Mouse (Mus musculus): Measurements from ENCODE around the gene Bbs5.
"Not testable (repeated sequence)": the region's sequence is repeated elsewhere in the genome, so short reads cannot be mapped to it uniquely, and the experiment has no call there.

Bbs5 gene

GRCm38 (mm10) chr2:69669853-69670252 is 22.9 kb downstream of the Bbs5 start, which contains the start of gene Klhl41:
TSS of gene Klhl41 (plus strand) at chr2:69670120.
- no peak for DNase-seq (ENCODE audit: low spot score)

GRCm38 (mm10) chr2:69673723-69674122 is 26.8 kb downstream of the Bbs5 start:
- no peak for DNase-seq (ENCODE audit: low spot score)

- no peak for DNase-seq (ENCODE audit: low spot score)
Observed at GRCm38 (mm10) chr2:69675266-69675665, 28.3 kb downstream of the Bbs5 start.

DNA sequence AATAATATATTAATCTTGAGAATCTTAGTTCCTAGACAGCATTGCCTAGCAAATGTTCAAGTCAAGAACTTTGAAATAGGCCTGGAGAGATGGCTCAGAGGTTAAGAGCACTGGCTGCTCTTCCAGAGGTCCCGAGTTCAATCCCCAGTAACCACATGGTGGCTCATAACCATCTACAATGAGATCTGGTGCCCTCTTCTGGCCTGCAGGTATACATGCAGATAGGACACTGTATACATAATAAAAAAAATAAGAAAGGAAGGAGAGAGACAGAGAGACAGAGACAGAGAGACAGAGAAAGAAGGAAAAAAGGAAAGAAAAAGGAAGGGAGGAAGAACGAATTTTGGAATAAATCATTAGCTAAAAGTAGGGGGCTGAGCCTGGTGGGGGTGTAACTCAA is 29.7 kb downstream of the Bbs5 start:
- no peak for DNase-seq (ENCODE audit: low spot score)

- DNase-seq (ENCODE audit: low spot score) = not testable (repeated sequence)
Observed at GRCm38 (mm10) chr2:69677215-69677614, 30.2 kb downstream of the Bbs5 start.

DNA sequence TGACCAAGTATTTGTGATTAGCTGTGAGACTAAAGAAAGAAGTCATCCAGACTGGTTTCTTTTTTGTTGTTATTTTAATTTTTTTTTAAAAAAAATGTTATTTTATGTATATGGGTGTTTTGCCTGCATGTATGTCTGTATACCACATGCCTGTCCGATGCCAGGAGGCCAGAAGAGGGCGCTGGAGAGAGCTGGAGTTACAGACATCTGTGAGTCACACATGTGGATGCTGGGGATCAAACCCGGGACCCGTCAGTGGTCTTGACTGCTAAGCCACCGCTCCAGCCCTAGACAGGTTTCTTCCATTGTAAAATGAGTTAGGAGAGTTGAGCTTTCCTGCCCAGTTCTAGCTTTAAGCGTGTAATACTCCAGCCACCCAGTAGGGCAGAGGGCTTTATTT is 33.0 kb downstream of the Bbs5 start:
- no peak for DNase-seq (ENCODE audit: low spot score)

DNA sequence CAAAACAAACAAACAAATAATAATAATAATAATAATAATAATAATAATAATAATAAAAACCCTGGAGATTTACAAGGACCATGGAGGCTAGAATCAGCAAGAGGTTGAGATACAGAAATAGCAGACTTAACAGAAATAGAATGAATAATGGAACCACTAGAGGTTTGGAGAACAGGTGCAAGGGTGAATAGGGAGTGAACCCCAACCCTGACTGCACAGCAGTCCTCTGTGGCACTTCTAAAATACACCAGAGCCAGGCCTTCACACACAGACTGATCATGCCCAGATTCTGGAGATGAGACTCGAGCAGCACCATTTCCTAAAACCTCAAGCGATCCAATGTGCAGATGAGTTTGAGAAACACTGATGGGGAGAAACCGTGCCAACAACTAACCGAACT is 35.0 kb downstream of the Bbs5 start:
- DNase-seq (ENCODE audit: low spot score) = no peak

DNA sequence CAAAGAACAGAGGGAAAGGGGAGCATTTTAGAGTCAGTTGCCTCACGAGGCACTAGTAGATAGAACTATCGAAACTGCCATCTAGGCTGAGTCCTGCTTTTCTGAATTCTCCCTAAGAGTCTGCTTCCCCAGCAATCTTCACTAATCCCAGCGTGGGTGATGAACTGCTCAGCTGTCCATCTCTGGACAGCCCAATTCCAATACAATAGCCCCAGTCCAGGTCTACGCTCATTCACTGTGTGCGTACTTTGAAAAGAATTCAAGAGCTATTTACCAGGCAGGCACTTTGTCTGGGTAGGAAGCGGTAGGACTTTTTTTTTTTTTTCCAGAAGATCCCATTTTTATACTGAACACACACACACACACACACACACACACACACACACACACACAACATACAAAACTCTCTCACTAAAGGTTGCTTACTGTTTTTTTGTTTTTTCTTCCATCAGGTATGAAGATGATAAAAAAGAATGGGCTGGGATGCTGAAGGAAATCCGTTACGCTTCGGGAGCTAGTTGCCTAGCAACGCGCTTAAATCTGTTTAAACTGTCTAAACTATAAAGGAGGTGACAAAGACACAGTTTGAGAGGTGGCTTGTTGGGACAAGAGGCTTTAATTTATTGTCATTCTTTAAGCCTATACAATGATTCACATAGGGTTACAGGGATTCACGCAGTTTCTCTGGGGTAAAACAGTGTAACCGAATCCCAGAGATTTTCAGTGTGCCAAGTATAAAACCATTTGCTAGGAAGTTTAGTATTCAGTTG is 36.2 kb downstream of the Bbs5 start:
- peak; percentile 55 for DNase-seq (ENCODE audit: low spot score)

- no peak for DNase-seq (ENCODE audit: low spot score)
Observed at GRCm38 (mm10) chr2:69684488-69684887, 37.5 kb downstream of the Bbs5 start.

DNA sequence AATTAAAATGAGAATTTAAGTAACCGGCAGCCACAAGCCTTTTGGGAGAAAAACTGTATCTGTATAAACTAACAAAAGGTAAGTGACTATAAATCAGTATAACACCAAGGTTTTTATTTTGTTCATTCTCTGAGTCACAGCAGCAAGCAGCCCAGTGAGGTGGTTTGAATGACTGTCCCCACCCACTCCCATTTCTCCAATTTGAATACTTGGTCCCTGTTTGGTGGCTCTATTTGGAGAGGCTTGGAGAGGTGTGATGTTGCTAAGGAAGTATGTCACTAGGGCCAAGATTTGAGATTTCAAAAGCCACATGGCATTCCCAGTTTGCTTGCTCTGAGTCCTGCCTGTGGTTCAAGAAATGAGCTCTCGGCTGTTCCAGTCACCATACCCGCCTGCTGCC is 43.2 kb downstream of the Bbs5 start:
- DNase-seq (ENCODE audit: low spot score) = no peak

DNA sequence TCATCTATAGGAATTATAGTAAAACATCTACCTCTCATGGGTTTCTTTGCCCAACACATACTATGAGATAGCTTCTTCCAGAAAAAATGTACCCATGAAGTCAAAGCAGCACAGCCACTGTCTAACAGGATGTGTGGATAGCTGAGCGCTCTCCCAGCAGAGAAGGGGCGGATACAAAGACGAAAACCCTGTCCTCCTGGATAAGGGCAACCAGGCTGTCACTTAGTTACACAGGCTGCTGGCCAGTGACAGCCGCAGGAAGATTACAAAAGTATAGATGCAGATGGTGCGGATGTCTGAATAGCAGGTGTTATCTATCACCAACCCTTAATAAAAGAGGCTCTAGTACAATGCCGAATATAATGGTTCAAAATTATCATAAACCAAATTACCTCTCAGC is 43.9 kb downstream of the Bbs5 start:
- DNase-seq (ENCODE audit: low spot score) = no peak

DNA sequence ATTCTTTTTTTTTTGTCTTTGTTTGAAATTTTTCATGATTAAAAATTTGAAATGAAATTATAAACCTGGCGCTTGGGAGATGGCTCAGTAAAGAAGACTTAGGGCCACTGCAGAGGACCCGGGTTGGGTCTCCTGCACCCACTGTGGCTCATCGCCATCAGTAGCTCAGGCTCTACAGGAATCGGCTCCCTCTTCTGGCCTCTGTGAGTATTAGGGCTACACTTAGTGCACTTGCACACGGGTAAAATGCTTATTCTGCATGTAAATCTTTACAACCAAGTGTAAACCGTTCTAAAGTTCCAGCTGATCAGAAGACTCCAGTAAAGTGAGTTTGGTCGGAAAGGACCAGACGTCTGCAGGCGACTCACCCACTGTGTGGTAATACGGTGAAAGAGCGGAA is 46.5 kb downstream of the Bbs5 start:
- DNase-seq (ENCODE audit: low spot score) = no peak

- DNase-seq (ENCODE audit: low spot score) = no peak
Observed at GRCm38 (mm10) chr2:69700446-69700845, 53.5 kb downstream of the Bbs5 start.

DNA sequence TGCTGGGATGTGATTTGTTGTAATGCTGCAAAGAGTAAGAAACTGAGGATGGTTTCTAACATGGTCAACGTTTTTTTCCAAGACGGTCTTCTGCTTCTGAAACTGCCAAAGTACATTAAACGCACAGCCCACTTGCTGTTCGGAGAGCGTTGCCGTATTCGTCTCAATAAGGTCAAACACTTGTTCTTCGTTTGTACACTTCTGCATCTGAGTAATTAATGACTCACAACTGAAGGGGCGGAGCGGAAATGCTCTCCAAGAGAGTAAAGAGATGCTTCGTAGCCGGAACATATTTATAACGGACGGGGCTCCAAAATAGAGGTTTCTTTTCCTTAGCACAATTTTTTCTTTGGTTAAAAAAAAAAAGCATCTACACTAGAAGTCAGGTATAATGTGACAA is 65.2 kb downstream of the Bbs5 start:
- DNase-seq (ENCODE audit: low spot score) = no peak

DNA sequence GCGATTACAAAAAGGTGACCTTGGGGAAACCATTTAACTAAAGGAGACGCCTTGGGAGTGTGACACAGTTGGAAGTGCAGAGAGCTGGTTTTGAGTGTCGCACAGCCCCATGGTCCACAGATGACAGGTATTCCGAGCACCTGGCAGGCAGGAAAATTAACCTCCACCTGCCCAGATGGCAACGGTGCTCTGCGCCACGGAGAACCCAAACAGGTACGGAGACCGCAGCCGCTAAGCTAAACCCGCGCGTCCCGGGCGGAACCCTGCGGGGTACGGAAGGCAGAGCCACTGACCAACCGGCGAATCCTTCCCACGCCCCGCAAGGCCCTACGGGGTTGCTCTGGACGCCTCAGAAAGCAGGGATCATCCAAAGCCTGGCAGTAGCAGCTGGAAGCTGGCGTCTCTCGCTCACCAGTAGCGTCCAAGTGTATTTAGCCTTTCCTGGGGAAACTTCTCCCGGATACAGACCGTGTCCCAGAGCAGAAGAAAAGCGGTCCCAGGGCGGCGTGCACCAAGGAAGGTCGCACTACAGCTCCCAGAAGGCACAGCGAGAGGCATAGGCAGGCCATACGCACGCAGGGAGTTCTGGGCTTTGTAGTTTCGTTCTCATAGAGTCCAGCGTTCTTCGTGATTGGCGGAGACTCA is 66.1 kb downstream of the Bbs5 start, which contains the start of gene Fastkd1:
TSS of gene Fastkd1 (minus strand) at position 536 of the 645 bp plus-strand sequence.
- DNase-seq (ENCODE audit: low spot score) = peak; percentile 91

GRCm38 (mm10) chr2:69713626-69714014 is 66.6 kb downstream of the Bbs5 start:
- no peak for DNase-seq (ENCODE audit: low spot score)

DNA sequence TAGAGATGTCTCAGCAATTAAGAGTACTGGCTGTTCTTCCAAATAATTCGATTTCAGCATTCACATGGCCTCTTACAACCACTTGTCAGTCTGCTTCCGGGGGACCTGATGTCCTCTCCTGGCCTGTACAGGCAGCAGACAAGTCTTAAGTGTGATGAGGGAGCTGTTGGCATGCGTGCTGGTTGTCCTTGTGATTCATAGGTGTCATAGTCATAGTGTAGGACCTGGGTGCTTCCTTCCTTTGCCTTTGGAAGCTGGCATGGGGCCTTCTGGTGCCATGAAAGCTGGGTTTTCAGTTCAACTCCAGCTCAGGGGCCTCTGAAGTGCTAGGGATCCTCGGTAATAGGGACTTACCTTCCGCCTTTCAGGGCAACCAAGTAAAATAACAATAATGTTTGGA is 67.2 kb downstream of the Bbs5 start:
- DNase-seq (ENCODE audit: low spot score) = no peak

GRCm38 (mm10) chr2:69716483-69716882 is 69.5 kb downstream of the Bbs5 start:
- DNase-seq (ENCODE audit: low spot score) = no peak

Data from retina, embryonic 14.5 days (tissue).